Mouse (Mus musculus): Measurements from ENCODE around the gene Dab1.

DNA sequence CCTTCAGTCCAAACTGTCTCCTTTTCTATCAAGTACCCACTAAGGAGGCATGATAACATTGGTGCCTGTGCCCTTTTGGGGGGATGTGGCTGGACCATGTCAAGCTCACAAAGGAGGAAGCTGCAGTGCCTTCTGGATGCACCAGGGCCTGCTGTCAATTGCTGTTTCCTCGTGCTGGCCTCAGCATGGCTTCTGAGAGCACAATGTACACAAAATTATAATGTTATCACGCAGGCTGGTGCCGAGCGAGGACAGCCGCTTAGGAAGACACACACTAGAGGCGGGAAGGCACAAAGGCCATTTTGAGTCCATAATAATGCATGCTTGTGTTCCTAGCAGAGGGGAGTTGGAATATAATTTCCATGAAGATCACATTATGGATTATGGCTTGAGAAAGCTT is 81.2 kb downstream of the Dab1 start:
- TF ChIP-seq CTCF (IDR thresholded peaks at IDR 0.05; ENCODE audit: extremely low read depth, insufficient read depth, insufficient read length, insufficient replicate concordance) (no peak), POLR2A (IDR thresholded peaks at IDR 0.05; ENCODE audit: low read depth, low read length) (no peak)

All from spleen, adult 2 months (tissue).